Mouse (Mus musculus) CH12.LX (cell line): ENCODE measurements around the gene Mybl2. TPM values are rescaled to one million over a fixed set of nuclear protein-coding genes. Genes with fewer than 3 reads are reported as not detected.

Source experiments
- DNase-seq: peaks from one replicate; pipeline ENCODE4 v3.0.0-alpha.2; 2013; ENCODE audit errors: extremely low read depth
- H3K27ac ChIP-seq: 2 replicates; pipeline ENCODE4 v1.5.1; 2012; ENCODE audit warnings: low read depth, mild to moderate bottlenecking, control low read depth, moderate library complexity; ENCODE audit not compliant: insufficient read depth
- H3K27me3 ChIP-seq: replicated peaks from 2 replicates; pipeline ENCODE3; 2012; ENCODE audit warnings: inconsistent platforms
- H3K36me3 ChIP-seq, 2 experiments: replicated peaks in 1 of 2; 2 replicates each; pipeline versions ENCODE3 to v1.6.1; 2012; ENCODE audit warnings: inconsistent platforms in 1 of 2, low read length in 1 of 2, mild to moderate bottlenecking in 1 of 2, mixed read lengths in 1 of 2, moderate library complexity in 1 of 2; ENCODE audit not compliant: control insufficient read depth in 1 of 2, insufficient read depth in 1 of 2
- H3K4me1 ChIP-seq, 2 experiments: 2 replicates each; pipeline ENCODE4 v1.6.1; 2012; ENCODE audit warnings: inconsistent platforms in 1 of 2, moderate library complexity in 1 of 2; ENCODE audit not compliant: insufficient read depth in 2 of 2, control insufficient read depth in 1 of 2
- H3K4me2 ChIP-seq: 2 replicates; pipeline ENCODE4 v1.6.1; 2012; ENCODE audit warnings: low read depth, mild to moderate bottlenecking, control low read depth; ENCODE audit not compliant: poor library complexity, insufficient read depth, severe bottlenecking
- H3K4me3 ChIP-seq, 3 experiments: fragments of 150-350 bp in 1 of 3; sonication (generic) in 1 of 3; replicated peaks in 1 of 3; 2 replicates each; pipeline versions ENCODE3 to v1.5.1; 2011 to 2012; ENCODE audit warnings: low read depth in 2 of 3, low read length in 2 of 3, mild to moderate bottlenecking in 2 of 3, moderate library complexity in 2 of 3, control low read depth in 1 of 3, improper control_type of control experiment in 1 of 3, inconsistent platforms in 1 of 3, mixed read lengths in 1 of 3; ENCODE audit not compliant: poor library complexity in 1 of 3
- H3K79me2 ChIP-seq: replicated peaks from 2 replicates; pipeline ENCODE4 v1.6.1; 2012; ENCODE audit warnings: mild to moderate bottlenecking, moderate library complexity; ENCODE audit not compliant: control insufficient read depth, poor library complexity, insufficient read depth, severe bottlenecking; ENCODE audit errors: extremely low read depth
- H3K9ac ChIP-seq: 2 replicates; pipeline ENCODE4 v1.6.1; 2012; ENCODE audit warnings: low read depth, mild to moderate bottlenecking, control low read depth, moderate library complexity; ENCODE audit not compliant: insufficient read depth
- H3K9me3 ChIP-seq: replicated peaks from 2 replicates; pipeline ENCODE3; 2012; ENCODE audit warnings: low read length, inconsistent platforms, mixed read lengths
- CHD1 ChIP-seq: IDR thresholded peaks from 2 replicates; pipeline ENCODE4 v1.6.1; 2012; ENCODE audit warnings: low read depth, low read length, improper control_type of control experiment, inconsistent platforms
- CTCF ChIP-seq, 2 experiments: IDR thresholded peaks in 1 of 2; conservative IDR thresholded peaks in 1 of 2; 2 replicates each; pipeline ENCODE4 v1.5.1; 2011 to 2012; ENCODE audit warnings: low read depth in 2 of 2, low read length in 2 of 2, improper control_type of control experiment in 1 of 2, inconsistent platforms in 1 of 2, mild to moderate bottlenecking in 1 of 2, moderate library complexity in 1 of 2
- ETS1 ChIP-seq: conservative IDR thresholded peaks from 2 replicates; pipeline ENCODE4 v1.6.1; 2012; ENCODE audit warnings: low read depth, mild to moderate bottlenecking, inconsistent platforms, low read length, improper control_type of control experiment, moderate library complexity
- HCFC1 ChIP-seq: IDR thresholded peaks from 2 replicates; pipeline ENCODE4 v1.6.1; 2012; ENCODE audit warnings: low read depth, mild to moderate bottlenecking, inconsistent platforms, low read length, improper control_type of control experiment
- JUND ChIP-seq: conservative IDR thresholded peaks from 2 replicates; pipeline ENCODE4 v1.6.1; 2011; ENCODE audit warnings: low read depth, low read length, improper control_type of control experiment
- KAT2A ChIP-seq: IDR thresholded peaks from 2 replicates; pipeline ENCODE4 v1.6.1; 2012; ENCODE audit warnings: low read length, improper control_type of control experiment, inconsistent platforms; ENCODE audit not compliant: insufficient replicate concordance
- MAFK ChIP-seq: IDR thresholded peaks from 2 replicates; pipeline ENCODE4 v1.6.1; 2011; ENCODE audit warnings: low read length, improper control_type of control experiment; ENCODE audit not compliant: insufficient replicate concordance
- MAZ ChIP-seq: IDR thresholded peaks from 2 replicates; pipeline ENCODE4 v1.6.1; 2012; ENCODE audit warnings: low read depth, mild to moderate bottlenecking, inconsistent platforms, low read length, improper control_type of control experiment, moderate library complexity
- NELFE ChIP-seq: IDR thresholded peaks from 2 replicates; pipeline ENCODE4 v1.6.1; 2011; ENCODE audit warnings: low read depth, low read length, improper control_type of control experiment
- PAX5 ChIP-seq: IDR thresholded peaks from 2 replicates; pipeline ENCODE4 v1.6.1; 2012; ENCODE audit warnings: low read length, inconsistent platforms, mixed read lengths
- POLR2AphosphoS2 ChIP-seq: IDR thresholded peaks from 2 replicates; pipeline ENCODE4 v1.6.1; 2011; ENCODE audit warnings: low read depth, low read length, improper control_type of control experiment
- RAD21 ChIP-seq: IDR thresholded peaks from 2 replicates; pipeline ENCODE4 v1.6.1; 2011; ENCODE audit warnings: low read depth, mild to moderate bottlenecking, low read length, improper control_type of control experiment, moderate library complexity
- RCOR1 ChIP-seq: conservative IDR thresholded peaks from 2 replicates; pipeline ENCODE4 v1.6.1; 2012; ENCODE audit warnings: low read depth, mild to moderate bottlenecking, inconsistent platforms, low read length, improper control_type of control experiment
- SMC3 ChIP-seq: IDR thresholded peaks from 2 replicates; pipeline ENCODE4 v1.6.1; 2011; ENCODE audit warnings: low read depth, low read length, improper control_type of control experiment
- TBP ChIP-seq: conservative IDR thresholded peaks from 2 replicates; pipeline ENCODE4 v1.6.1; 2011; ENCODE audit warnings: low read depth, low read length, improper control_type of control experiment
- UBTF ChIP-seq: IDR thresholded peaks from 2 replicates; pipeline ENCODE4 v1.6.1; 2012; ENCODE audit warnings: low read depth, mild to moderate bottlenecking, inconsistent platforms, low read length, improper control_type of control experiment, moderate library complexity
- USF1 ChIP-seq: IDR thresholded peaks from 2 replicates; pipeline ENCODE4 v1.6.1; 2014; ENCODE audit warnings: low read depth, mild to moderate bottlenecking, inconsistent platforms, low read length, improper control_type of control experiment
- ZC3H11A ChIP-seq: IDR thresholded peaks from 2 replicates; pipeline ENCODE4 v1.6.1; 2012; ENCODE audit warnings: low read depth, mild to moderate bottlenecking, inconsistent platforms, low read length, improper control_type of control experiment
- ZKSCAN1 ChIP-seq: IDR thresholded peaks from 2 replicates; pipeline ENCODE4 v1.6.1; 2012; ENCODE audit warnings: low read depth, inconsistent platforms, low read length, improper control_type of control experiment, borderline replicate concordance
- ZMIZ1 ChIP-seq: IDR thresholded peaks from 2 replicates; pipeline ENCODE4 v1.6.1; 2012; ENCODE audit warnings: low read depth, mild to moderate bottlenecking, inconsistent platforms, low read length, improper control_type of control experiment
- dilution Hi-C: fragments of 300-500 bp; cut with MboI; formaldehyde crosslinking; loops from 2 replicates; pipeline ENCODE4 v1.14.3; 2020; ENCODE audit warnings: low sequenced_read_pairs; ENCODE audit not compliant: extremely low pct_unique_long_range_greater_than_20kb, extremely low pct_ligation_motif_present
- in situ Hi-C: fragments of 300-500 bp; cut with MboI; formaldehyde crosslinking; loops from 3 replicates; pipeline ENCODE4 v1.14.3; 2019; ENCODE audit warnings: low sequenced_read_pairs, low pct_ligation_motif_present, low pct_unique_long_range_greater_than_20kb, mixed read lengths
- polyA plus RNA-seq: library from polyadenylated mRNA; unstranded; fragments of >175 nt; gene quantifications from 2 replicates; pipeline ENCODE4 v1.2.1, GENCODE M21; 2012; ENCODE audit warnings: low read depth; ENCODE audit not compliant: insufficient read length
- total RNA-seq, 2 experiments: library from RNA; depleted of rRNA; stranded (reverse); fragments of 300-350 nt in 1 of 2; fragments of >200 nt in 1 of 2; gene quantifications; 2 replicates each; pipeline ENCODE4 v1.2.3; 2012 to 2014

The Mybl2 gene
- total and polyA plus RNA-seq, 3 experiments: 36.0 to 131 (median 38.4) TPM

- Histone ChIP-seq H3K27me3 (peaks cover 67% of the 10 kb centered on the region), H3K27ac (no peak overlapping the region), H3K79me2 (no peaks in the 10 kb centered on the region), H3K9ac (no peak overlapping the region), H3K9me3 (peaks cover 17% of the 10 kb centered on the region), H3K36me3 (no peaks in the 10 kb centered on the region), H3K4me3 (no peak overlapping the region), H3K4me2 (no peak overlapping the region), H3K4me1 (0 out of 4 replicates have a peak, but pooled peaks cover 0 to 3% of the 10 kb centered on the region in 2 experiments)
- TF ChIP-seq CTCF (conservative IDR thresholded peaks at IDR 0.05 in 1 of 2, IDR thresholded peaks at IDR 0.05 in 1 of 2; ENCODE audit: low read depth in 2 of 2, low read length in 2 of 2): no peak
- no peak for TF ChIP-seq HCFC1
- TF ChIP-seq RAD21: no peak
- no peak for TF ChIP-seq KAT2A
- no peak for TF ChIP-seq UBTF
- no peak for TF ChIP-seq ZKSCAN1
- TF ChIP-seq NELFE: no peak
- TF ChIP-seq RCOR1: no peak
- TF ChIP-seq SMC3: no peak
- TF ChIP-seq TBP: no peak
- TF ChIP-seq ZMIZ1: no peak
- TF ChIP-seq ZC3H11A: no peak
- no peak for TF ChIP-seq CHD1
- TF ChIP-seq USF1: no peak
- no peak for TF ChIP-seq MAZ
- no peak for TF ChIP-seq POLR2AphosphoS2
- TF ChIP-seq MAFK: no peak
- in situ Hi-C loops (no loop called here), dilution Hi-C loops (no loop called here)
- no peak for DNase-seq
Observed at GRCm38 (mm10) chr2:163130837-163131236, 76.3 kb downstream of the Mybl2 start.

GRCm38 (mm10) chr2:163132314-163132713 lies 77.8 kb downstream of the Mybl2 start:
- peaks cover 66% of the 10 kb centered on the region for H3K27me3 ChIP-seq
- TF ChIP-seq ETS1 (no peak), JUND (no peak), PAX5 (no peak)
- TF ChIP-seq, all 38 proteins: peak for 0
- in situ Hi-C loops: no loop called here

More at GRCm38 (mm10) chr2:163132314-163132713, 77.8 kb downstream of the Mybl2 start:
- H3K4me3 ChIP-seq: no peak overlapping the region
- DNase-seq: no peak
- H3K4me2 ChIP-seq: no peak overlapping the region
- H3K4me1 ChIP-seq: 0 out of 4 replicates have a peak, but pooled peaks cover 0 to 3% of the 10 kb centered on the region in 2 experiments
- no peak overlapping the region for H3K9ac ChIP-seq
- dilution Hi-C loops: no loop called here
- no peaks in the 10 kb centered on the region for H3K79me2 ChIP-seq
- no peak overlapping the region for H3K27ac ChIP-seq
- H3K36me3 ChIP-seq: no peaks in the 10 kb centered on the region
- H3K9me3 ChIP-seq: peaks cover 12% of the 10 kb centered on the region

Other genes with a start within 250 kb of the Mybl2 start
- 96.3 and 144 TPM in 2 replicates for gene Srsf6, start 123.2 kb upstream of the Mybl2 start, total RNA-seq (2012; rRNA removed)
- gene Srsf6, start 123.2 kb upstream of the Mybl2 start, total RNA-seq (2014; rRNA removed): 204 and 230 TPM in 2 replicates
- 227 and 244 TPM in 2 replicates for gene Srsf6, start 123.2 kb upstream of the Mybl2 start, polyA plus RNA-seq
- gene L3mbtl1, start 111.2 kb upstream of the Mybl2 start, total RNA-seq (2012; rRNA removed): not detected in 2 replicates
- gene L3mbtl1, start 111.2 kb upstream of the Mybl2 start, total RNA-seq (2014; rRNA removed): not detected in 2 replicates
- gene L3mbtl1, start 111.2 kb upstream of the Mybl2 start, polyA plus RNA-seq: 0.09 TPM in 1 of 2 replicates, not detected in the other
- not detected in 2 replicates for gene Sgk2, start 67.4 kb upstream of the Mybl2 start, total RNA-seq (2012; rRNA removed)
- gene Sgk2, start 67.4 kb upstream of the Mybl2 start, total RNA-seq (2014; rRNA removed): not detected in 2 replicates
- not detected in 2 replicates for gene Sgk2, start 67.4 kb upstream of the Mybl2 start, polyA plus RNA-seq
- gene Ift52, start 37.3 kb upstream of the Mybl2 start, total RNA-seq (2012; rRNA removed): 11.3 and 13.0 TPM in 2 replicates
- gene Ift52, start 37.3 kb upstream of the Mybl2 start, total RNA-seq (2014; rRNA removed): 13.1 and 14.4 TPM in 2 replicates
- gene Ift52, start 37.3 kb upstream of the Mybl2 start, polyA plus RNA-seq: 33.6 and 39.8 TPM in 2 replicates
- not detected in 2 replicates for gene Gtsf1l, start 33.2 kb downstream of the Mybl2 start, total RNA-seq (2012; rRNA removed)
- not detected in 2 replicates for gene Gtsf1l, start 33.2 kb downstream of the Mybl2 start, total RNA-seq (2014; rRNA removed)
- gene Gtsf1l, start 33.2 kb downstream of the Mybl2 start, polyA plus RNA-seq: not detected in 2 replicates
- gene Tox2, start 148.4 kb downstream of the Mybl2 start, total RNA-seq (2012; rRNA removed): not detected in 2 replicates
- gene Tox2, start 148.4 kb downstream of the Mybl2 start, total RNA-seq (2014; rRNA removed): not detected in 2 replicates
- not detected in 2 replicates for gene Tox2, start 148.4 kb downstream of the Mybl2 start, polyA plus RNA-seq